ENCODE assay signal across 9 mouse cellular contexts in the genomic region with DNA sequence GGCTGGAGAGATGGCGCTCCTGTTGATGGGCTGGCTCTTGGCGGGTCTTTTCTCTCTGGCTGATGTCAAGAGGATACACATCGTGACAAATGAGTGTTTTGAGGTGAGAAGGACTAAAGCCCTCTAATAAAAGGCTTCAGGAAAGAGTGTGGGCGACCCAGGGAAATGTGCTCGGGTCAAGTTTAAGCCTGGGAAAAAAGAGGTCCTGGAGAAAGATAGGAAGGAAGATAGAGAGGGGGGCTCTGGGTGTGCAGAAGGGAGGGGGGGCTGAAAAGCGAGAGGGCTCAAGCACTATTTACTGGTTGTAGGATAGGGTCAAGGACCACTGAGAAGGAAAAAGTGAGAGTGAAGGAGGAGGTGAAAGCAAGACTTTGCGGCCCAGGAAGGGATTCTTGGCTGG. TPM values are rescaled to one million over a fixed set of nuclear protein-coding genes. Genes with fewer than 3 reads are reported as not detected.
DNase-seq lines count a peak whose midpoint lies in the region; ATAC-seq and TF ChIP-seq lines count a peak whose summit lies in the region.
"Had no signal": no experiment of that assay in that cellular context is flagged by ENCODE, and none has a peak within 500 bp of the region (broad histone marks: within the 10 kb centered on the region; RNA-seq: fewer than 3 reads in every experiment).

No protein-coding gene starts in this region.

- no peak for ATAC-seq in hindbrain, embryonic 12.5 days (ENCODE audit: low FRiP score)
- no peak for ATAC-seq in limb, embryonic 13.5 days (ENCODE audit: low FRiP score, low read depth)
- no peak; the same call in 1 of the 2 replicates for ATAC-seq in stomach, embryonic 15.5 days (ENCODE audit: insufficient read depth, low FRiP score, low read depth)
- ATAC-seq in erythroblast, adult 5-6 weeks (replicated peaks; ENCODE audit: low FRiP score, poor library complexity, severe bottlenecking): no peak

- 17% methylated on average over 7 of the region's 7 CpGs for WGBS in lung, adult 2 months
- WGBS in hindbrain, embryonic 12.5 days: 11% methylated on average over 7 of the region's 7 CpGs
- 13% methylated on average over 7 of the region's 7 CpGs for whole genome bisulfite sequencing in limb, embryonic 13.5 days
- 25% methylated on average over 7 of the region's 7 CpGs for WGBS in stomach, embryonic 15.5 days

- H3K4me2 ChIP-seq in hindbrain, embryonic 12.5 days (replicated peaks): peak overlapping the region; percentile 64
- peak overlapping the region; percentile 96 for H3K4me2 ChIP-seq in limb, embryonic 13.5 days (replicated peaks)
- peak overlapping the region; percentile 90 for H3K4me2 ChIP-seq in stomach, embryonic 15.5 days

- no peaks in the 10 kb centered on the region for H3K36me3 ChIP-seq in hindbrain, embryonic 12.5 days
- H3K36me3 ChIP-seq in limb, embryonic 13.5 days: no peaks in the 10 kb centered on the region
- no peaks in the 10 kb centered on the region for H3K36me3 ChIP-seq in stomach, embryonic 15.5 days

- H3K9ac ChIP-seq in hindbrain, embryonic 12.5 days: peak overlapping the region; percentile 49; the same call in 1 of the 2 replicates
- peak overlapping the region; percentile 68; the same call in 1 of the 2 replicates for H3K9ac ChIP-seq in limb, embryonic 13.5 days
- no peak overlapping the region for H3K9ac ChIP-seq in stomach, embryonic 15.5 days

- TF ChIP-seq POLR2A in lung, adult 2 months (IDR thresholded peaks at IDR 0.05; ENCODE audit: borderline replicate concordance, extremely low read depth, low read depth, low read length): no peak

- peaks cover 20% of the 10 kb centered on the region for H3K4me1 ChIP-seq in lung, adult 2 months (ENCODE audit: control insufficient read depth, insufficient read depth, low read length)
- peaks cover 12% of the 10 kb centered on the region for H3K4me1 ChIP-seq in hindbrain, embryonic 12.5 days
- H3K4me1 ChIP-seq in limb, embryonic 13.5 days: peaks cover 10% of the 10 kb centered on the region
- H3K4me1 ChIP-seq in stomach, embryonic 15.5 days: peaks cover 16% of the 10 kb centered on the region

- no peak for DNase-seq in lung, adult 2 months
- no peak for DNase-seq in lung, adult 18-20 months
- DNase-seq in embryo, embryonic 10.5 days (ENCODE audit: low spot score): no peak
- no peak for DNase-seq in thymus, postnatal 36 days

- no peaks in the 10 kb centered on the region for H3K9me3 ChIP-seq in hindbrain, embryonic 12.5 days (replicated peaks)
- no peaks in the 10 kb centered on the region for H3K9me3 ChIP-seq in limb, embryonic 13.5 days
- H3K9me3 ChIP-seq in stomach, embryonic 15.5 days: no peaks in the 10 kb centered on the region

- H3K4me3 ChIP-seq in lung, adult 2 months (replicated peaks; ENCODE audit: extremely low read depth, low read depth, low read length): peak overlapping the region; percentile 31
- H3K4me3 ChIP-seq in hindbrain, embryonic 12.5 days: peak overlapping the region; percentile 39
- H3K4me3 ChIP-seq in limb, embryonic 13.5 days: peak overlapping the region; percentile 56
- H3K4me3 ChIP-seq in stomach, embryonic 15.5 days (replicated peaks): peak overlapping the region; percentile 48

- H3K27ac ChIP-seq in hindbrain, embryonic 12.5 days: no peak overlapping the region
- H3K27ac ChIP-seq in limb, embryonic 13.5 days: no peak overlapping the region
- H3K27ac ChIP-seq in stomach, embryonic 15.5 days: no peak overlapping the region

- no peak for TF ChIP-seq CTCF in lung, adult 2 months (IDR thresholded peaks at IDR 0.05; ENCODE audit: insufficient read depth, low read length)

- peaks cover 19% of the 10 kb centered on the region for H3K27me3 ChIP-seq in hindbrain, embryonic 12.5 days
- peaks cover 38% of the 10 kb centered on the region for H3K27me3 ChIP-seq in limb, embryonic 13.5 days
- H3K27me3 ChIP-seq in stomach, embryonic 15.5 days (replicated peaks): peaks cover 16% of the 10 kb centered on the region

RNA-seq across cellular contexts. Expression of gene Ptprb, which starts 25.5 kb away (rescaled TPM):
- 75.4 and 83.5 TPM in 2 replicates for polyA plus RNA-seq in lung, adult 2 months (2012; rRNA removed)
- polyA plus RNA-seq in hindbrain, embryonic 12.5 days (2016; fragmentation: Nextera tagmentation; extraction: Ambion mirVana): 3.6 and 4.0 TPM in 2 replicates
- polyA plus RNA-seq in limb, embryonic 13.5 days (2015; fragmentation: Nextera tagmentation; extraction: Ambion mirVana): 2.3 and 2.6 TPM in 2 replicates
- polyA plus RNA-seq in stomach, embryonic 15.5 days (2015; fragmentation: Nextera tagmentation; extraction: Ambion mirVana): 4.0 and 4.2 TPM in 2 replicates
- not detected in 2 replicates for total RNA-seq in erythroblast, adult 5-6 weeks (2015; ENCODE audit: low replicate concordance)
- not detected in 2 replicates for total RNA-seq in erythroblast, adult 5-6 weeks (2017; ENCODE audit: low replicate concordance)
- total RNA-seq: granulocyte monocyte progenitor cell, adult 5-6 weeks had no signal

Comparison
In these comparisons a context has a peak if more than half of its experiments do, and no peak if none do; other contexts are left out.
1. RNA of gene Ptprb, which starts 25.5 kb away (polyA plus RNA-seq): 75.4 to 83.5 TPM in lung, adult 2 months; 4.0 to 4.2 TPM in stomach, embryonic 15.5 days, 3.6 to 4.0 TPM in hindbrain, embryonic 12.5 days and 2.3 to 2.6 TPM in limb, embryonic 13.5 days; every median in the first group is over 10 times any median in the second.
2. Peak in every context shown above with its lines, with median percentiles within 50 percentile points of each other: H3K4me3 ChIP-seq and H3K4me2 ChIP-seq.